Mouse (Mus musculus): ENCODE measurements around the gene Slc17a9. TPM values are rescaled to one million over a fixed set of nuclear protein-coding genes. Genes with fewer than 3 reads are reported as not detected.
"Not testable (repeated sequence)": the region's sequence is repeated elsewhere in the genome, so short reads cannot be mapped to it uniquely, and the experiment has no call there.

Slc17a9 gene
- total RNA-seq, 2 experiments from 2014 or later = 0.69 to 0.88 TPM

GRCm38 (mm10) chr2:180710276-180711155 lies 14.5 kb upstream of the Slc17a9 start:
- no peak for DNase-seq

- no peak for DNase-seq
These were observed 13.5 kb upstream of the Slc17a9 start for GRCm38 (mm10) chr2:180711527-180711926.

GRCm38 (mm10) chr2:180712037-180712689 lies 12.9 kb upstream of the Slc17a9 start:
- no peak for DNase-seq

GRCm38 (mm10) chr2:180722748-180723147 lies 2.3 kb upstream of the Slc17a9 start:
- DNase-seq = not testable (repeated sequence)

GRCm38 (mm10) chr2:180723865-180724264 lies 1.2 kb upstream of the Slc17a9 start:
- no peak for DNase-seq

GRCm38 (mm10) chr2:180725414-180725778 lies 333 bp downstream of the Slc17a9 start:
- no peak for DNase-seq

GRCm38 (mm10) chr2:180725856-180726629 lies 980 bp downstream of the Slc17a9 start:
- no peak for DNase-seq

- DNase-seq = no peak
These were observed 1.8 kb downstream of the Slc17a9 start for GRCm38 (mm10) chr2:180726658-180727442.

GRCm38 (mm10) chr2:180727613-180728021 lies 2.6 kb downstream of the Slc17a9 start:
- no peak for DNase-seq

GRCm38 (mm10) chr2:180731036-180731435 lies 6.0 kb downstream of the Slc17a9 start:
- DNase-seq = no peak

- no peak for DNase-seq
These were observed 6.9 kb downstream of the Slc17a9 start for GRCm38 (mm10) chr2:180731984-180732383.

GRCm38 (mm10) chr2:180735232-180735631 lies 10.2 kb downstream of the Slc17a9 start:
- DNase-seq = no peak

- DNase-seq = no peak
These were observed 12.9 kb downstream of the Slc17a9 start for GRCm38 (mm10) chr2:180737984-180738383.

- DNase-seq = no peak
These were observed 15.3 kb downstream of the Slc17a9 start for GRCm38 (mm10) chr2:180740349-180740748.

GRCm38 (mm10) chr2:180741421-180741820 lies 16.4 kb downstream of the Slc17a9 start:
- no peak for DNase-seq

GRCm38 (mm10) chr2:180742820-180743219 lies 17.8 kb downstream of the Slc17a9 start:
- no peak for DNase-seq

GRCm38 (mm10) chr2:180743321-180743720 lies 18.3 kb downstream of the Slc17a9 start:
- no peak for DNase-seq

GRCm38 (mm10) chr2:180745248-180745927 lies 20.3 kb downstream of the Slc17a9 start:
- DNase-seq = peak; percentile 93

GRCm38 (mm10) chr2:180746569-180747192 lies 21.6 kb downstream of the Slc17a9 start:
- no peak for DNase-seq

- DNase-seq = no peak
These were observed 23.8 kb downstream of the Slc17a9 start for GRCm38 (mm10) chr2:180748904-180749303.

Data from heart, postnatal 4 days (tissue).